Mouse (Mus musculus) ES-Bruce4 (cell line): Measurements from ENCODE around the gene Tmem132d.

Experiments
- CTCF ChIP-seq: IDR thresholded peaks from one replicate; pipeline ENCODE4 v1.8.1; 2011; ENCODE audit warnings: low read depth, low read length
- EP300 ChIP-seq: IDR thresholded peaks from 2 replicates; pipeline ENCODE4 v1.6.1; 2011; ENCODE audit warnings: low read depth, low read length; ENCODE audit not compliant: insufficient read depth
- POLR2A ChIP-seq: IDR thresholded peaks from one replicate; pipeline ENCODE4 v1.8.1; 2011; ENCODE audit warnings: low read length; ENCODE audit not compliant: insufficient read depth

GRCm38 (mm10) chr5:127874461-127874860 lies 558.4 kb downstream of the Tmem132d start:
- TF ChIP-seq CTCF: no peak
- TF ChIP-seq POLR2A: no peak
- TF ChIP-seq EP300: no peak
